Mouse (Mus musculus) layer of hippocampus, postnatal 36 days (tissue): ENCODE data around the gene Eid2b. TPM values are rescaled to one million over a fixed set of nuclear protein-coding genes. Genes with fewer than 3 reads are reported as not detected.
A peak's percentile ranks its signal among the peaks of the same experiment; 100 is the strongest.

Experiments
- DNase-seq, 2 experiments: peaks; one replicate each; pipeline ENCODE4 v3.0.0; 2022
- total RNA-seq, 2 experiments: library from RNA; stranded (reverse); gene quantifications; 2 replicates each; pipeline ENCODE4 v1.2.3; 2021

The Eid2b gene
- total RNA-seq, 2 experiments from 2014 or later, result 36.5 to 36.8 TPM

- peak in 1 of 2 experiments; percentile 44 for DNase-seq
Observed at GRCm38 (mm10) chr7:28301616-28302433, 24.3 kb downstream of the Eid2b start, which contains the start of gene Dll3. Gene Dll3 (minus strand): TSS chr7:28302238.

GRCm38 (mm10) chr7:28305641-28306040, 28.1 kb downstream of the Eid2b start:
- DNase-seq, result no peak

GRCm38 (mm10) chr7:28306216-28306615, 28.7 kb downstream of the Eid2b start:
- DNase-seq, result no peak

GRCm38 (mm10) chr7:28309737-28310136, 32.2 kb downstream of the Eid2b start:
- no peak for DNase-seq

GRCm38 (mm10) chr7:28311151-28311925, 33.8 kb downstream of the Eid2b start:
- peak in 1 of 2 experiments; percentile 34 for DNase-seq

- DNase-seq, result peak; percentile 98 to 99
Observed at GRCm38 (mm10) chr7:28311926-28312543, 34.5 kb downstream of the Eid2b start, which contains the start of gene Timm50. Gene Timm50 (minus strand): TSS chr7:28312072.

GRCm38 (mm10) chr7:28318036-28318435, 40.5 kb downstream of the Eid2b start:
- no peak for DNase-seq

GRCm38 (mm10) chr7:28318714-28319113, 41.2 kb downstream of the Eid2b start:
- no peak for DNase-seq

- no peak for DNase-seq
Observed at GRCm38 (mm10) chr7:28321974-28322720, 44.6 kb downstream of the Eid2b start.

- no peak for DNase-seq
Observed at GRCm38 (mm10) chr7:28325293-28325692, 47.8 kb downstream of the Eid2b start.

- DNase-seq, result no peak
Observed at GRCm38 (mm10) chr7:28326457-28326856, 48.9 kb downstream of the Eid2b start.

GRCm38 (mm10) chr7:28328260-28328659, 50.7 kb downstream of the Eid2b start:
- no peak for DNase-seq

Other genes starting within 250 kb of the Eid2b start
- 100 to 1,000 TPM; 122 to 131 TPM for gene Psmc4, start 227.6 kb upstream of the Eid2b start, total RNA-seq
- under 1 TPM; 0.81 to 0.92 TPM for gene Fcgbp, start 206.5 kb upstream of the Eid2b start, total RNA-seq
- gene 9530053A07Rik, start 148.3 kb upstream of the Eid2b start, total RNA-seq, result not detected
- 10 to 100 TPM; 48.3 to 55.8 TPM for gene Fbl, start 108.0 kb upstream of the Eid2b start, total RNA-seq
- gene Dyrk1b, start 98.3 kb upstream of the Eid2b start, total RNA-seq, result 10 to 100 TPM; 45.7 to 52.4 TPM
- 10 to 100 TPM; 52.9 to 60.9 TPM for gene Eid2, start 9.9 kb upstream of the Eid2b start, total RNA-seq
- 1 to 10 TPM in 1 of 2 experiments, under 1 TPM in 1; 0.27 to 1.8 TPM for gene Selenov, start 13.4 kb downstream of the Eid2b start, total RNA-seq
- gene Dll3, start 24.5 kb downstream of the Eid2b start, total RNA-seq, result 1 to 10 TPM; 2.1 to 2.8 TPM
- 10 to 100 TPM; 41.1 to 42.1 TPM for gene Timm50, start 34.3 kb downstream of the Eid2b start, total RNA-seq
- 100 to 1,000 TPM; 114 to 122 TPM for gene Supt5, start 61.0 kb downstream of the Eid2b start, total RNA-seq
- gene Rps16, start 72.9 kb downstream of the Eid2b start, total RNA-seq, result 100 to 1,000 TPM; 454 to 471 TPM
- 1 to 10 TPM; 5.5 to 7.4 TPM for gene Plekhg2, start 94.9 kb downstream of the Eid2b start, total RNA-seq
- 1 to 10 TPM; 3.1 to 3.9 TPM for gene Zfp36, start 102.5 kb downstream of the Eid2b start, total RNA-seq
- gene Med29, start 115.0 kb downstream of the Eid2b start, total RNA-seq, result 10 to 100 TPM; 18.3 to 19.6 TPM
- 10 to 100 TPM; 68.9 to 70.1 TPM for gene Paf1, start 115.2 kb downstream of the Eid2b start, total RNA-seq
- gene Gmfg, start 159.7 kb downstream of the Eid2b start, total RNA-seq, result 1 to 10 TPM; 1.2 to 2.0 TPM
- gene Lrfn1, start 174.2 kb downstream of the Eid2b start, total RNA-seq, result 10 to 100 TPM; 64.3 to 72.3 TPM
- not detected for gene Ifnl2, start 232.7 kb downstream of the Eid2b start, total RNA-seq
- gene Ifnl3, start 245.1 kb downstream of the Eid2b start, total RNA-seq, result not detected